Mouse (Mus musculus) limb, embryonic 15.5 days (tissue): ENCODE data around the gene Gm20489. TPM values are rescaled to one million over a fixed set of nuclear protein-coding genes. Genes with fewer than 3 reads are reported as not detected.

Experiments
- ATAC-seq: fragments of 200-750 bp; cut with Nextera tagmentation; 2 replicates; pipeline ENCODE4 v1.8.0; 2017; ENCODE audit warnings: low read depth, moderate TSS enrichment; ENCODE audit not compliant: insufficient number of reproducible peaks, low FRiP score, low TSS enrichment
- H3K27ac ChIP-seq: fragments of 300-500 bp; sonication (generic); 2 replicates; pipeline ENCODE4 v1.5.1; 2015; ENCODE audit warnings: moderate library complexity, mild to moderate bottlenecking, inconsistent platforms
- H3K27me3 ChIP-seq: fragments of 300-500 bp; sonication (generic); 2 replicates; pipeline ENCODE4 v1.6.1; 2015; ENCODE audit warnings: inconsistent platforms
- H3K36me3 ChIP-seq: fragments of 300-500 bp; sonication (generic); 2 replicates; pipeline ENCODE4 v1.6.1; 2015; ENCODE audit warnings: inconsistent platforms
- H3K4me1 ChIP-seq: fragments of 300-500 bp; sonication (generic); 2 replicates; pipeline ENCODE4 v1.6.1; 2015; ENCODE audit warnings: inconsistent platforms
- H3K4me2 ChIP-seq: fragments of 300-500 bp; sonication (generic); 2 replicates; pipeline ENCODE4 v1.6.1; 2015; ENCODE audit warnings: mild to moderate bottlenecking, inconsistent platforms
- H3K4me3 ChIP-seq: fragments of 300-500 bp; sonication (generic); 2 replicates; pipeline ENCODE4 v1.5.1; 2015; ENCODE audit warnings: mild to moderate bottlenecking, inconsistent platforms
- H3K9ac ChIP-seq: fragments of 300-500 bp; sonication (generic); 2 replicates; pipeline ENCODE4 v1.6.1; 2015; ENCODE audit warnings: inconsistent platforms
- H3K9me3 ChIP-seq: fragments of 300-500 bp; sonication (generic); 2 replicates; pipeline ENCODE4 v1.6.1; 2016; ENCODE audit warnings: inconsistent platforms
- WGBS: fragments of 180-500 bp; shearing (Covaris S2); methylation state at CpG from one replicate; pipeline ENCODE4 v1.1.7; 2015; 5-methylcytosine and 5-hydroxymethylcytosine counted together
- polyA plus RNA-seq: library from polyadenylated mRNA; unstranded; fragments of >200 nt; fragmentation: Nextera tagmentation; extraction: Ambion mirVana; gene quantifications from 2 replicates; pipeline ENCODE4 v1.2.1, GENCODE M21; 2015

Gm20489 gene
- polyA plus RNA-seq, 1 experiment from 2014 or later = not detected

- peaks cover 76% of the 10 kb centered on the region for H3K36me3 ChIP-seq
- ATAC-seq = no peak
- no peaks in the 10 kb centered on the region for H3K9me3 ChIP-seq
- peaks cover 3% of the 10 kb centered on the region; the same call in 1 of the 2 replicates for H3K27me3 ChIP-seq
- no peak overlapping the region for H3K9ac ChIP-seq
- H3K27ac ChIP-seq = no peak overlapping the region
- no peaks in the 10 kb centered on the region for H3K4me1 ChIP-seq
- no peak overlapping the region for H3K4me2 ChIP-seq
- 90% methylated on average over 3 of the region's 3 CpGs for WGBS
- no peak overlapping the region for H3K4me3 ChIP-seq
These were observed 18.7 kb upstream of the Gm20489 start for GRCm38 (mm10) chrX:101287543-101287942.

- Histone ChIP-seq H3K9ac (no peak overlapping the region), H3K36me3 (peaks cover 76% of the 10 kb centered on the region), H3K4me3 (no peak overlapping the region), H3K27ac (no peak overlapping the region), H3K4me1 (no peaks in the 10 kb centered on the region), H3K4me2 (no peak overlapping the region), H3K27me3 (peaks cover under 1% of the 10 kb centered on the region; the same call in 1 of the 2 replicates), H3K9me3 (no peaks in the 10 kb centered on the region)
- ATAC-seq = 0 out of 2 replicates have a peak, but pooled peaks have one; percentile 12
- 86% methylated on average over 14 of the region's 14 CpGs for WGBS
These were observed 17.3 kb upstream of the Gm20489 start for GRCm38 (mm10) chrX:101285953-101286670.

DNA sequence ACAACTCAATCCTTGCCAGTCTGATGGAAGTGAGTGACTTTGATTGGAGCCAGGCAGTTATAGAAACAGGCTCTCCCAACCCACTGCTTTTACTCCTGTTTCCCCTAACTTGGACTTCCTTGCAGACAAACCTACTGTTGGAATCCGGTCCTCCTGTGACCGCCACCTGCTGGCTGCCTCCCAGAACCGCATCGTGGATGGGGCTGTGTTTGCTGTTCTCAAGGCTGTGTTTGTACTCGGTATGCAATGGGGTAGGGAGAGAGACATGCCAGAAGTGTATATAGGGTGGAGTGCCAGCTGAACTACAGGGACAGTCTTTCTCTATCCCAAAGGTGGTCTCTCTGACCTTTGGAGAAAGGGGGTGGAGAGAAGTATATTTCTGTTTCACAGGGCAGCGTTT is 16.7 kb upstream of the Gm20489 start:
- WGBS = 25% methylated on average over 6 of the region's 6 CpGs
- no peak overlapping the region for H3K27ac ChIP-seq
- H3K27me3 ChIP-seq = peaks cover under 1% of the 10 kb centered on the region; the same call in 1 of the 2 replicates
- peaks cover 77% of the 10 kb centered on the region for H3K36me3 ChIP-seq
- ATAC-seq = no peak
- H3K4me2 ChIP-seq = no peak overlapping the region
- no peak overlapping the region for H3K4me3 ChIP-seq
- no peak overlapping the region for H3K9ac ChIP-seq
- H3K9me3 ChIP-seq = no peaks in the 10 kb centered on the region
- H3K4me1 ChIP-seq = no peaks in the 10 kb centered on the region

GRCm38 (mm10) chrX:101282813-101283212 is 14.0 kb upstream of the Gm20489 start:
- Histone ChIP-seq H3K9me3 (no peaks in the 10 kb centered on the region), H3K4me1 (no peaks in the 10 kb centered on the region), H3K4me3 (no peak overlapping the region), H3K4me2 (no peak overlapping the region), H3K27me3 (peaks cover 3% of the 10 kb centered on the region; the same call in 1 of the 2 replicates), H3K36me3 (peaks cover 62% of the 10 kb centered on the region), H3K9ac (no peak overlapping the region), H3K27ac (no peak overlapping the region)
- no peak for ATAC-seq
- 72% methylated on average over 6 of the region's 6 CpGs for WGBS

DNA sequence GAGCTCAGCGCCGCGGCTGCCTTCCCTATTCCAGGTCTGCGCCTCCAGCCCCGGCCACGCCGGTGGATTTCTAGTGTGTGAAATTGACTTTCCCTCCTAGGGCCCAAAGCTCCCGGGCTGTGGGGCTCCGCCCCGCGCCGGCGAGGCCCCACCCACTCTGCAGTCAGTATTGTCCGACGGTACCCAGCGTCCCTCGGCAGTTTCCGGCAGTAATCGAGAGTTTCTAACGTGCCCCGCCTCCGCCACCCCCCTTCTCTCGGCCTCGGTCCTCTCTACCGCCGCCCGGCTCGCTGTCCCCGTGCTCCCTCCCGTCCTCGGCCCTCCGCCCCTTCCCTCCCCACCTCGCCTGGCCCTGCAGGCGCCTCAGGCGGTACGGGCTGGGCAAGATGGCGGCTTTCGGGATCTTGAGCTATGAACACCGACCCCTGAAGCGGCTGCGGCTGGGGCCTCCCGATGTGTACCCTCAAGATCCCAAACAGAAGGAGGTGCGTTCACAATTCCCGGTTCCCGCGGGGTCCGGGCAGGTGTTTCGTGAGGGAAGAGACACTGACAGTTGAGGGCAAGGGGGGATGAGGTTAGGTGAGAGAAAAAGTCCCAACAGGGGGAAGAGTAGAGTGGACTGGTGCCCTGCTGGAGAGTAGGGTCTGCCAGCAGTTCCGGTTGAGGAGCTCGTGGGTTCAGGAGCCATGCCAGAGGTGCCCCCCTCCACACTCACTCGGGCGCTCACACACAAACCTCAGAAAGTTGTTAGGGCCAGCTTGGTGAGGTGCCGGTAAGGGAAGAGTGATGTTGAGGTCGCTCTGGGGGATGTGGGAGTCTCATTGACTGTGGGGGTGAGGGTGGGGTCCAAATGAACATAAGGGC is 5.3 kb upstream of the Gm20489 start, which contains the start of gene Med12:
Gene Med12, plus strand, starts transcription at position 156 of the 864 bp plus-strand sequence.
- Histone ChIP-seq H3K36me3 (peaks cover 11% of the 10 kb centered on the region; the same call in 1 of the 2 replicates), H3K9ac (peak within 1 kb of the TSS; percentile 44), H3K27me3 (peaks cover 23% of the 10 kb centered on the region), H3K27ac (peak within 1 kb of the TSS; percentile 82), H3K9me3 (no peaks in the 10 kb centered on the region), H3K4me2 (peak within 1 kb of the TSS; percentile 40), H3K4me1 (no peaks in the 10 kb centered on the region), H3K4me3 (peak within 1 kb of the TSS; percentile 52)
- ATAC-seq = peak; percentile 98
- 20% methylated on average over 54 of the region's 54 CpGs for WGBS

DNA sequence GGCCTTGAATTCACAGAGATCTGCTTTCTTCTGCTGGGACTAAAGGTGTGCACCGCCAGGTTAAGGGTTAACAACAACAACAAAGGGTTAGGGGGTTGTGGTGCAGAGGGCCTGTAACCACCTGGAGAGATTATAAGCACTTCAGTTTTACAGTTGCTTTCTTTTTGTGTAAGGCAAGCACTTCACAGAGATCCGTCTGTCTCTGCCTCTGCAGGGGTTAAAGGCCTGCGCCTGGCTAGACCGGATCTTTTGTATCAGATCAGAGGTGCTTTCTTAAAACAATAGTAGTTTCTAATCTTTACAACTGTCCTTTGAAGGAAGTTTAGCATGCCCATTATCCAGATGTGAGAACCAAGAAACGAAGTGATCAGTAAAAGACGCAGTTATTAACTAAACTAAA is 4.6 kb upstream of the Gm20489 start:
- Histone ChIP-seq H3K4me2 (peak overlapping the region; percentile 40), H3K27ac (peak overlapping the region; percentile 61), H3K36me3 (peaks cover 7% of the 10 kb centered on the region; the same call in 1 of the 2 replicates), H3K4me3 (peak overlapping the region; percentile 52), H3K9ac (no peak overlapping the region), H3K9me3 (no peaks in the 10 kb centered on the region), H3K27me3 (peaks cover 23% of the 10 kb centered on the region), H3K4me1 (no peaks in the 10 kb centered on the region)
- 21% methylated on average over 6 of the region's 6 CpGs for WGBS
- ATAC-seq = no peak

- H3K9ac ChIP-seq = no peak within 1 kb of the TSS
- ATAC-seq = no peak
- peaks cover 15% of the 10 kb centered on the region for H3K27me3 ChIP-seq
- H3K9me3 ChIP-seq = no peaks in the 10 kb centered on the region
- H3K4me1 ChIP-seq = no peaks in the 10 kb centered on the region
- 50% methylated on average over 5 of the region's 5 CpGs for WGBS
- H3K27ac ChIP-seq = no peak within 1 kb of the TSS
- H3K36me3 ChIP-seq = no peaks in the 10 kb centered on the region
- H3K4me3 ChIP-seq = no peak within 1 kb of the TSS
- no peak within 1 kb of the TSS for H3K4me2 ChIP-seq
These were observed 633 bp downstream of the Gm20489 start, which contains the start of gene Il2rg for GRCm38 (mm10) chrX:101268025-101268754. Il2rg (minus strand) TSS chrX:101268255.

DNA sequence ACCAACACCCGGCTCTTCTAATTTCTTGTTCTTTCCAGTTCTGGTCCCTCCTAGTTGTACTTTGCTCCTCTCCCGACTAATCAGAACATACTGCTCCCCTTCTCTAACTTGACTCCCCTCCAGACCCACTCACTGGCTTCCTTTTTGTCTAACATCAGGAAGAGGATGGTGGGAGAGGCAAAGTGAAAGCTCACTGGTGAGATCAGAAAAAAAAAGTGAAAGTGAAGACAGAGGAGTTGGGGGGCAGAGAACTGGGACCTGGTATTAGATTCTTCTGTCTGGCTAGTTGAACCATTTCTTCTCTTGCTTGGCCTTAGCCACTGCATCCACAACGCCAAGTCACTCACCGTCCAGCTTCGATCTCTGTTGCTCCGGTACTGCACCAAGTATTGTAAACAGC is 2.2 kb downstream of the Gm20489 start:
- H3K9ac ChIP-seq = no peak overlapping the region
- H3K4me3 ChIP-seq = no peak overlapping the region
- H3K27ac ChIP-seq = no peak overlapping the region
- no peaks in the 10 kb centered on the region for H3K4me1 ChIP-seq
- peaks cover 7% of the 10 kb centered on the region; the same call in 1 of the 2 replicates for H3K27me3 ChIP-seq
- WGBS = 89% methylated on average over 6 of the region's 6 CpGs
- H3K9me3 ChIP-seq = no peaks in the 10 kb centered on the region
- ATAC-seq = no peak
- H3K4me2 ChIP-seq = no peak overlapping the region
- H3K36me3 ChIP-seq = no peaks in the 10 kb centered on the region

DNA sequence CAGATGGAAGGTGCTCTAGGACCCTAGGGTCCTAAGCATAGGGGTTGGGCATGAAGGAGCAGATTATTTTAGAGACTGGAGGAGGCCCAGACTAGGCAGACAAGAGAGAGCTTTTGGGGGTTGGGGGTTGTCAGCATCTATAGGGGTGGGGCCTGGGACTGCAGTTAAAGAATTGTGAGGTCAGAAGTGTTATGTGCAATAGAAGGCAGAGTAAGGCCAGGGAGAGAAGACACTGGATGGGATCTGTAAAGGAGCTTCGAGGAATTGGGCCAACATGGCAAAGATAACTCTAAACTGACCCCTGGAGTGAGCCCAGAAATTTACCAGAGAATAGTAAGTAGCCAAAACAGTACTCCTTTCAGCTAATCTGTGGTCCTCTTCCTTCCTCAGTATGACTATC is 4.9 kb downstream of the Gm20489 start, which contains the start of gene Gm614:
Gene Gm614, minus strand, starts transcription at position 101 of the 400 bp plus-strand sequence.
- Histone ChIP-seq H3K36me3 (no peaks in the 10 kb centered on the region), H3K9ac (no peak within 1 kb of the TSS), H3K27me3 (peaks cover 7% of the 10 kb centered on the region; the same call in 1 of the 2 replicates), H3K4me1 (peaks cover 9% of the 10 kb centered on the region), H3K4me3 (no peak within 1 kb of the TSS), H3K9me3 (no peaks in the 10 kb centered on the region), H3K4me2 (no peak within 1 kb of the TSS), H3K27ac (no peak within 1 kb of the TSS)
- 94% methylated on average over 1 of the region's 1 CpGs for WGBS
- ATAC-seq = no peak

GRCm38 (mm10) chrX:101260441-101261325 is 8.1 kb downstream of the Gm20489 start:
- Histone ChIP-seq H3K4me2 (no peak overlapping the region), H3K9me3 (no peaks in the 10 kb centered on the region), H3K27ac (peak overlapping the region; percentile 67), H3K27me3 (peaks cover 3% of the 10 kb centered on the region; the same call in 1 of the 2 replicates), H3K9ac (no peak overlapping the region), H3K36me3 (no peaks in the 10 kb centered on the region), H3K4me1 (peaks cover 21% of the 10 kb centered on the region), H3K4me3 (no peak overlapping the region)
- 28% methylated on average over 12 of the region's 13 CpGs for WGBS
- ATAC-seq = peak; percentile 75
